Mouse (Mus musculus) limb, embryonic 15.5 days (tissue): ENCODE measurements at regions not wholly inside any gene's neighbourhood (a gene's known extent, or its start where the extent isn't known, plus 50 kb on each side); places are given as distances from the start of the nearest gene placed in this dataset.

Source experiments
- ATAC-seq: fragments of 200-750 bp; cut with Nextera tagmentation; 2 replicates; pipeline ENCODE4 v1.8.0; 2017; ENCODE audit warnings: low read depth, moderate TSS enrichment; ENCODE audit not compliant: insufficient number of reproducible peaks, low FRiP score, low TSS enrichment
- H3K27ac ChIP-seq: fragments of 300-500 bp; sonication (generic); 2 replicates; pipeline ENCODE4 v1.5.1; 2015; ENCODE audit warnings: moderate library complexity, mild to moderate bottlenecking, inconsistent platforms
- H3K27me3 ChIP-seq: fragments of 300-500 bp; sonication (generic); 2 replicates; pipeline ENCODE4 v1.6.1; 2015; ENCODE audit warnings: inconsistent platforms
- H3K36me3 ChIP-seq: fragments of 300-500 bp; sonication (generic); 2 replicates; pipeline ENCODE4 v1.6.1; 2015; ENCODE audit warnings: inconsistent platforms
- H3K4me1 ChIP-seq: fragments of 300-500 bp; sonication (generic); 2 replicates; pipeline ENCODE4 v1.6.1; 2015; ENCODE audit warnings: inconsistent platforms
- H3K4me2 ChIP-seq: fragments of 300-500 bp; sonication (generic); 2 replicates; pipeline ENCODE4 v1.6.1; 2015; ENCODE audit warnings: mild to moderate bottlenecking, inconsistent platforms
- H3K4me3 ChIP-seq: fragments of 300-500 bp; sonication (generic); 2 replicates; pipeline ENCODE4 v1.5.1; 2015; ENCODE audit warnings: mild to moderate bottlenecking, inconsistent platforms
- H3K9ac ChIP-seq: fragments of 300-500 bp; sonication (generic); 2 replicates; pipeline ENCODE4 v1.6.1; 2015; ENCODE audit warnings: inconsistent platforms
- H3K9me3 ChIP-seq: fragments of 300-500 bp; sonication (generic); 2 replicates; pipeline ENCODE4 v1.6.1; 2016; ENCODE audit warnings: inconsistent platforms
- WGBS: fragments of 180-500 bp; shearing (Covaris S2); methylation state at CpG from one replicate; pipeline ENCODE4 v1.1.7; 2015; 5-methylcytosine and 5-hydroxymethylcytosine counted together

- H3K9ac ChIP-seq: no peak overlapping the region
- no peaks in the 10 kb centered on the region for H3K36me3 ChIP-seq
- H3K9me3 ChIP-seq: no peaks in the 10 kb centered on the region
- H3K27ac ChIP-seq: no peak overlapping the region
- H3K4me3 ChIP-seq: no peak overlapping the region
- no peak for ATAC-seq
- H3K4me2 ChIP-seq: no peak overlapping the region
- 55% methylated on average over 5 of the region's 5 CpGs for WGBS
- no peaks in the 10 kb centered on the region for H3K27me3 ChIP-seq
- peaks cover 6% of the 10 kb centered on the region; the same call in 1 of the 2 replicates for H3K4me1 ChIP-seq
Observed at GRCm38 (mm10) chr4:32158451-32158850, 80.2 kb upstream of the Bach2 start.

GRCm38 (mm10) chr4:32158886-32159285, 79.7 kb upstream of the Bach2 start:
- no peak overlapping the region for H3K4me3 ChIP-seq
- no peak for ATAC-seq
- H3K9ac ChIP-seq: no peak overlapping the region
- WGBS: 47% methylated on average over 4 of the region's 4 CpGs
- no peak overlapping the region for H3K27ac ChIP-seq
- H3K36me3 ChIP-seq: no peaks in the 10 kb centered on the region
- H3K4me2 ChIP-seq: no peak overlapping the region
- H3K4me1 ChIP-seq: peaks cover 6% of the 10 kb centered on the region; the same call in 1 of the 2 replicates
- H3K9me3 ChIP-seq: no peaks in the 10 kb centered on the region
- no peaks in the 10 kb centered on the region for H3K27me3 ChIP-seq

DNA sequence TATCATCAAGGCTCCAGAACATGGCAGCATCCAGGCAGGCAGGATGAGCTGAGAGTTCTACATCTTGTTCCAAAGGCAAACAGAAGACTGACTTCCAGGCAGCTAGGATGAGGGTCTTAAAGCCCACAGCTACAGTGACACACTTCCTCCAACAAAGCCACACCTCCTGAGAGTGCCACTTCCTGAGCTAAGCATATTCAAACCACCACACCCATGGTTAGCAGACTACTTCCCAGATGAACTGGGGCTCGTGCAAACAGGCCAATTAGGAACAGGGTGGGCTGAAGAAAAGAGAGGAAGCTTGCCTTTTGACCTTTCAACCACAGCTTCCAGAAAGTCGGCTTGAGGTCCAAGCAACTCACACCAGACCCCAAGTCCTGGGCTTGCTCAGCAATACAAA, 77.8 kb upstream of the Bach2 start:
- no peak overlapping the region for H3K27ac ChIP-seq
- ATAC-seq: no peak
- peaks cover 6% of the 10 kb centered on the region; the same call in 1 of the 2 replicates for H3K4me1 ChIP-seq
- no peaks in the 10 kb centered on the region for H3K36me3 ChIP-seq
- H3K9me3 ChIP-seq: no peaks in the 10 kb centered on the region
- H3K9ac ChIP-seq: no peak overlapping the region
- H3K4me3 ChIP-seq: no peak overlapping the region
- H3K4me2 ChIP-seq: no peak overlapping the region
- H3K27me3 ChIP-seq: peaks cover 1% of the 10 kb centered on the region; the same call in 1 of the 2 replicates
- WGBS: 40% methylated on average over 2 of the region's 2 CpGs

- no peak for ATAC-seq
- Histone ChIP-seq H3K27ac (no peak overlapping the region), H3K36me3 (no peaks in the 10 kb centered on the region), H3K4me2 (no peak overlapping the region), H3K27me3 (peaks cover 3% of the 10 kb centered on the region; the same call in 1 of the 2 replicates), H3K4me3 (no peak overlapping the region), H3K9ac (no peak overlapping the region), H3K9me3 (no peaks in the 10 kb centered on the region), H3K4me1 (peaks cover 7% of the 10 kb centered on the region; the same call in 1 of the 2 replicates)
- WGBS: 45% methylated on average over 10 of the region's 10 CpGs
Observed at GRCm38 (mm10) chr4:32161871-32162656, 76.5 kb upstream of the Bach2 start.

DNA sequence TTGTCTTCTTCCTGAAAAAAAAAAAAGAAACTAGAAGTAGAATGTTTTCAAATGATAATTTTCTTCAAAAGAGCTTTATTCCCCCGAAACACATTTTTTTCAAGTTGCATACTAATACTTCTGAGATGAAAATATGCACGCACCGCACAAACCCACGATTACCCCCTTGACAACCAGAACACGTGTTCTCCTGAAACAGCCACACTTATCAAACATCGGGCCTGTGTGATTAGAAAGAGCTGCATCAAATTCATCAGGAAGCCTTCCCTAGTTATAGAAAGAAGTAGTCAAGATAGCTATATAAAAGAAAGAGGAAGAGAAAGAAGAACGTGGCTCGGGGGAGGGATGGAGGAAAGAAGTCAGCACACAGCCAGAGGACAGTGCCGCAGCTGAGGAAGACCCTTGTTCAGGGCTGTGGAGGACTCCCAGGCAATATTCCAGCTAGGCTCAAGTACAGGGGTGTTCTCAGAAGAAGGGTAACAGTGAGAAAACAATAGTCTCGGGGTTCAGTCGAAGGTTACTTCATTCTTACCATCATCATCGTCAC, 75.8 kb upstream of the Bach2 start:
- Histone ChIP-seq H3K4me2 (no peak overlapping the region), H3K27me3 (peaks cover 3% of the 10 kb centered on the region; the same call in 1 of the 2 replicates), H3K9ac (no peak overlapping the region), H3K27ac (no peak overlapping the region), H3K9me3 (no peaks in the 10 kb centered on the region), H3K36me3 (no peaks in the 10 kb centered on the region), H3K4me3 (no peak overlapping the region), H3K4me1 (peaks cover 7% of the 10 kb centered on the region; the same call in 1 of the 2 replicates)
- no peak for ATAC-seq
- whole genome bisulfite sequencing: 85% methylated on average over 12 of the region's 12 CpGs

DNA sequence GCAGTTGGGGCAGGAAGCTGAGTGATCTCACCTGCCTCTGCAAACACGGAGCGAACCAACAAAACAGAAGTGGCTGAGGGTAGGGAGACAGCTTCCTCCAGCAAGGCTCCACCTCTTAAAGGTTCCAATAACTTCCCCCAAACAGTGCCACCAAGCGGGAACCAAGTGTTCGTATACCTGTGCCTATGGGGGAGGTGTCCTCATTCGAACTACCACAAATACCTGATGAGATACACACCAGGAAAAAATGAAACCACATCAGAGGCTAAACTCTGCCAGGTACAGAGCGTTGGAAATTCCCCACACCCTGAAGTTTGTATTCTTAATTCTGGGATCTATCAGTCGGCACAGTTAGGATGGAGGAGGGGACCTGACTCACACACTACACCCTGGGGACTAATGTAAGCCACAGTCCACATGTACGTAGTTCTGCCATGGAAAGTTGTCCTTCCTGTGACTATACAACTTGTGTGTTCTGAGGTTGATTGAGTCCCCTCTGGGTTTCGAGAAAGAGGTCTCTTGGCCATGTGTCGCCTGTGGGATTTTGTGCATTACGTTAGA, 74.4 kb upstream of the Bach2 start:
- WGBS: 77% methylated on average over 11 of the region's 11 CpGs
- Histone ChIP-seq H3K4me3 (no peak overlapping the region), H3K36me3 (no peaks in the 10 kb centered on the region), H3K27me3 (peaks cover 3% of the 10 kb centered on the region; the same call in 1 of the 2 replicates), H3K27ac (no peak overlapping the region), H3K4me2 (no peak overlapping the region), H3K9ac (no peak overlapping the region), H3K9me3 (no peaks in the 10 kb centered on the region), H3K4me1 (peaks cover 3% of the 10 kb centered on the region; the same call in 1 of the 2 replicates)
- no peak for ATAC-seq

DNA sequence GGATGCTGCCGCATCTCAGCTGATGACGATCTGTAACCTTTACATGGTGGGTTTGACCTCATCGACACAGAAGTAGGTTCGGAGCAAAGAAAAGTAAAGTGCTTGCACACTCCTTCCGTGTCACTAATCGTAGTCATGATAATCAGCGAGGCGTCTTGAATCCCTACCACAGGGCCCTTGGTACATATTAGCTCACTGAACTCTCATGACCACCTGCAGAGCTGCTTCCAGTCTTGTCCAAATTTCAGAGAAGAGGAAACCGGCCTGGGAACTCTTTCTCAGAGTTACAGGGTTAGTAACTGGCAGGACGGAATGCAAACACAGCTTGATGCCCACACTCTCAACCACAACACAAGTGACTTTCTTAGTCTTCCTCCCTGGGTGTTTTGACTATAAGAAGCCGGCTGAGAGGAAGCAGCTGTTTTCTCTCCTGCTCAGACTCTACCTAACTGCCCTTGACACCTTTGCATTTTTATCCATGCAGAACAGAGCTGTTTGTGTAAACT, 73.8 kb upstream of the Bach2 start:
- Histone ChIP-seq H3K4me1 (peaks cover 5% of the 10 kb centered on the region; the same call in 1 of the 2 replicates), H3K27ac (no peak overlapping the region)
- 81% methylated on average over 11 of the region's 11 CpGs for WGBS

GRCm38 (mm10) chr4:32165918-32166528, 72.6 kb upstream of the Bach2 start:
- Histone ChIP-seq H3K4me1 (peaks cover 15% of the 10 kb centered on the region), H3K4me3 (no peak overlapping the region), H3K27ac (no peak overlapping the region), H3K9me3 (no peaks in the 10 kb centered on the region), H3K36me3 (no peaks in the 10 kb centered on the region), H3K27me3 (peaks cover 3% of the 10 kb centered on the region; the same call in 1 of the 2 replicates), H3K9ac (no peak overlapping the region), H3K4me2 (no peak overlapping the region)
- 53% methylated on average over 12 of the region's 12 CpGs for WGBS
- ATAC-seq: no peak

More for the DNA sequence above, 73.8 kb upstream of the Bach2 start:
- H3K4me3 ChIP-seq: no peak overlapping the region
- no peaks in the 10 kb centered on the region for H3K9me3 ChIP-seq
- H3K36me3 ChIP-seq: no peaks in the 10 kb centered on the region
- H3K9ac ChIP-seq: no peak overlapping the region
- peaks cover 3% of the 10 kb centered on the region; the same call in 1 of the 2 replicates for H3K27me3 ChIP-seq
- ATAC-seq: no peak
- no peak overlapping the region for H3K4me2 ChIP-seq

- 63% methylated on average over 11 of the region's 11 CpGs for WGBS
- no peak for ATAC-seq
- no peaks in the 10 kb centered on the region for H3K9me3 ChIP-seq
- H3K4me2 ChIP-seq: no peak overlapping the region
- H3K27ac ChIP-seq: no peak overlapping the region
- no peak overlapping the region for H3K9ac ChIP-seq
- peaks cover 15% of the 10 kb centered on the region for H3K4me1 ChIP-seq
- no peaks in the 10 kb centered on the region for H3K36me3 ChIP-seq
- no peak overlapping the region for H3K4me3 ChIP-seq
- peaks cover 3% of the 10 kb centered on the region; the same call in 1 of the 2 replicates for H3K27me3 ChIP-seq
Observed at GRCm38 (mm10) chr4:32167151-32167550, 71.5 kb upstream of the Bach2 start.

- H3K4me2 ChIP-seq: no peak overlapping the region
- peaks cover 21% of the 10 kb centered on the region for H3K4me1 ChIP-seq
- no peak overlapping the region for H3K27ac ChIP-seq
- no peak overlapping the region for H3K9ac ChIP-seq
- H3K36me3 ChIP-seq: no peaks in the 10 kb centered on the region
- H3K9me3 ChIP-seq: no peaks in the 10 kb centered on the region
- WGBS: 17% methylated on average over 4 of the region's 4 CpGs
- H3K4me3 ChIP-seq: no peak overlapping the region
- no peak for ATAC-seq
- H3K27me3 ChIP-seq: peaks cover 3% of the 10 kb centered on the region; the same call in 1 of the 2 replicates
Observed at GRCm38 (mm10) chr4:32170106-32170459, 68.5 kb upstream of the Bach2 start.

DNA sequence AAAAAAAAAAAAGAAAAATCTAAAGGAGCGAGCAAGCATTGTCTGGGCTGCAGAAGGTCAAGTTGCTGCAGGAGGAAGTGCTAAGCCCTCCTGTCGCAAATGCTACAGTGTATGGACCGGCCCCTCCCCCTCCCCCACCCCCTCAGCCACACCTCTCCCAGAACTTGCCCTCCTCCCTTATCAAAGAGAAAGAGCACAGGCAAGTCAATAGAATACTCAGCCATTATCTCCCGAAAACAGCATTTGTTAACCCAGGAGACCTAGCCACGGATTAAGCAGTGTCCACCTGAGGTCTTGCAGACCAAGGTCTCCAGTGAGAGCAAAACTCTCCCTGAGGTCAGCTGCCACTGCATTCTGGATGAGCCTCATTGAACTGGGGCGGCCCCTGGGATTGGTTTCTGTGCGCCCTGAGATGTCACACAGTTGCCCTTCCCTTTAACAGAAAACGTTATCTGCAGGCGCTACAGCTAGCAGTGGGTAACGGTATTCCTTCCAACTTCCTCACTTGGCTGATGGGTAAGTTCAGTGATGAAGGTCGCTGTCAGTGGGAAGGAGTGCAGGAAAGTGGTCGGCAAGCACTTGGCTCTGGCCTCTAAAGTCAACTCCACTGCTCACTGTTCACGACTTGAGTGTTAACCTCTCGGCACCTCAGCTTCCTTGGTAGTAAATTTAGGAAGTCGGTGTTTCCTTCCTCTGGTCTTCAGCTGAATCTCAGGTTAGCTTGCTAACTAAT, 68.0 kb upstream of the Bach2 start:
- no peak overlapping the region for H3K4me3 ChIP-seq
- 50% methylated on average over 15 of the region's 15 CpGs for WGBS
- peaks cover 3% of the 10 kb centered on the region; the same call in 1 of the 2 replicates for H3K27me3 ChIP-seq
- no peaks in the 10 kb centered on the region for H3K36me3 ChIP-seq
- ATAC-seq: no peak
- no peak overlapping the region for H3K9ac ChIP-seq
- no peaks in the 10 kb centered on the region for H3K9me3 ChIP-seq
- peaks cover 26% of the 10 kb centered on the region for H3K4me1 ChIP-seq
- no peak overlapping the region for H3K4me2 ChIP-seq
- H3K27ac ChIP-seq: no peak overlapping the region
